Mouse (Mus musculus): ENCODE measurements around the gene Nol4l. TPM values are rescaled to one million over a fixed set of nuclear protein-coding genes. Genes with fewer than 3 reads are reported as not detected.
A peak's percentile ranks its signal among the peaks of the same experiment; 100 is the strongest.

Nol4l gene
- total and polyA plus RNA-seq, 3 experiments = 4.4 to 7.1 TPM; not detected in 1

- Histone ChIP-seq H3K79me2 (ENCODE audit: control insufficient read depth, insufficient read depth, low read length, poor library complexity) (no peaks in the 10 kb centered on the region), H3K9ac (ENCODE audit: control insufficient read depth, low read depth, low read length, poor library complexity, severe bottlenecking) (no peak overlapping the region), H3K36me3 (ENCODE audit: control insufficient read depth in 1 of 2, insufficient read depth in 2 of 2, low read length in 2 of 2) (no peaks in the 10 kb centered on the region; a peak in 1 of 4 replicates), H3K4me1 (ENCODE audit: control insufficient read depth in 1 of 2, insufficient read depth in 2 of 2, low read length in 2 of 2) (no peaks in the 10 kb centered on the region), H3K27me3 (ENCODE audit: control insufficient read depth in 1 of 2, insufficient read depth in 2 of 2, low read length in 2 of 2) (no peaks in the 10 kb centered on the region), H3K27ac (ENCODE audit: control insufficient read depth, low read depth, low read length) (no peak overlapping the region), H3K9me3 (replicated peaks; ENCODE audit: insufficient read depth, low read length) (no peaks in the 10 kb centered on the region), H3K4me3 (ENCODE audit: control insufficient read depth in 1 of 2, insufficient read depth in 1 of 2, low read depth in 2 of 2, low read length in 2 of 2) (no peak overlapping the region)
- no peak for DNase-seq (ENCODE audit: low read depth, low spot score)
- no peak for TF ChIP-seq ZMIZ1 (IDR thresholded peaks at IDR 0.05; ENCODE audit: low read depth, low read length)
- no peak for TF ChIP-seq CTCF (IDR thresholded peaks at IDR 0.05 in 2 of 3, conservative IDR thresholded peaks at IDR 0.05 in 1 of 3; ENCODE audit: control insufficient read depth in 1 of 3, insufficient read depth in 1 of 3, low read depth in 2 of 3, low read length in 3 of 3, poor library complexity in 1 of 3, severe bottlenecking in 1 of 3)
- no peak for TF ChIP-seq MAX (IDR thresholded peaks at IDR 0.05; ENCODE audit: low read length)
- TF ChIP-seq SMC3 (IDR thresholded peaks at IDR 0.05; ENCODE audit: low read depth, low read length) = no peak
- no peak for TF ChIP-seq CHD1 (IDR thresholded peaks at IDR 0.05; ENCODE audit: low read depth, low read length)
- no peak for TF ChIP-seq UBTF (IDR thresholded peaks at IDR 0.05; ENCODE audit: borderline replicate concordance, insufficient read depth, low read depth, low read length)
- no peak for TF ChIP-seq USF2 (IDR thresholded peaks at IDR 0.05; ENCODE audit: borderline replicate concordance in 1 of 2, insufficient read depth in 1 of 2, low read depth in 1 of 2, low read length in 2 of 2)
- TF ChIP-seq USF1 (IDR thresholded peaks at IDR 0.05; ENCODE audit: low read depth, low read length) = no peak
- TF ChIP-seq KAT2A (conservative IDR thresholded peaks at IDR 0.05; ENCODE audit: low read depth, low read length) = no peak
- TF ChIP-seq POLR2AphosphoS2 (IDR thresholded peaks at IDR 0.05; ENCODE audit: low read length) = no peak
- TF ChIP-seq MXI1 (IDR thresholded peaks at IDR 0.05; ENCODE audit: low read depth, low read length) = no peak
- TF ChIP-seq BHLHE40 (IDR thresholded peaks at IDR 0.05; ENCODE audit: borderline replicate concordance, low read depth, low read length) = no peak
- TF ChIP-seq ZNF384 (IDR thresholded peaks at IDR 0.05; ENCODE audit: low read depth, low read length) = no peak
- TF ChIP-seq GABPA (IDR thresholded peaks at IDR 0.05; ENCODE audit: low read depth, low read length) = no peak
- TF ChIP-seq ZC3H11A (IDR thresholded peaks at IDR 0.05; ENCODE audit: low read depth, low read length) = no peak
- TF ChIP-seq ZKSCAN1 (IDR thresholded peaks at IDR 0.05; ENCODE audit: low read depth, low read length) = no peak
- no peak for TF ChIP-seq GATA1 (IDR thresholded peaks at IDR 0.05; ENCODE audit: low read depth, low read length)
- no peak for TF ChIP-seq ELF1 (IDR thresholded peaks at IDR 0.05; ENCODE audit: low read depth, low read length)
These were observed 111.9 kb downstream of the Nol4l start for GRCm38 (mm10) chr2:153417841-153418240.

- H3K9ac ChIP-seq (ENCODE audit: control insufficient read depth, low read depth, low read length, poor library complexity, severe bottlenecking) = no peak overlapping the region
- no peaks in the 10 kb centered on the region for H3K9me3 ChIP-seq (replicated peaks; ENCODE audit: insufficient read depth, low read length)
- no peaks in the 10 kb centered on the region for H3K27me3 ChIP-seq (ENCODE audit: control insufficient read depth in 1 of 2, insufficient read depth in 2 of 2, low read length in 2 of 2)
- no peaks in the 10 kb centered on the region for H3K4me1 ChIP-seq (ENCODE audit: control insufficient read depth in 1 of 2, insufficient read depth in 2 of 2, low read length in 2 of 2)
- no peaks in the 10 kb centered on the region; a peak in 1 of 4 replicates for H3K36me3 ChIP-seq (ENCODE audit: control insufficient read depth in 1 of 2, insufficient read depth in 2 of 2, low read length in 2 of 2)
- H3K79me2 ChIP-seq (ENCODE audit: control insufficient read depth, insufficient read depth, low read length, poor library complexity) = no peaks in the 10 kb centered on the region
- H3K27ac ChIP-seq (ENCODE audit: control insufficient read depth, low read depth, low read length) = no peak overlapping the region
- peak; percentile 69 for DNase-seq (ENCODE audit: low read depth, low spot score)
- TF ChIP-seq USF2 (IDR thresholded peaks at IDR 0.05; ENCODE audit: borderline replicate concordance in 1 of 2, insufficient read depth in 1 of 2, low read depth in 1 of 2, low read length in 2 of 2) (no peak), MXI1 (IDR thresholded peaks at IDR 0.05; ENCODE audit: low read depth, low read length) (no peak), CTCF (IDR thresholded peaks at IDR 0.05 in 2 of 3, conservative IDR thresholded peaks at IDR 0.05 in 1 of 3; ENCODE audit: control insufficient read depth in 1 of 3, insufficient read depth in 1 of 3, low read depth in 2 of 3, low read length in 3 of 3, poor library complexity in 1 of 3, severe bottlenecking in 1 of 3) (peak; percentile 54 to 90 (median 60)), ZMIZ1 (IDR thresholded peaks at IDR 0.05; ENCODE audit: low read depth, low read length) (no peak), ZKSCAN1 (IDR thresholded peaks at IDR 0.05; ENCODE audit: low read depth, low read length) (no peak), ELF1 (IDR thresholded peaks at IDR 0.05; ENCODE audit: low read depth, low read length) (no peak), POLR2A (IDR thresholded peaks at IDR 0.05; ENCODE audit: control insufficient read depth in 1 of 2, insufficient read depth in 1 of 2, low read depth in 1 of 2, low read length in 2 of 2, poor library complexity in 1 of 2) (no peak), BHLHE40 (IDR thresholded peaks at IDR 0.05; ENCODE audit: borderline replicate concordance, low read depth, low read length) (0 out of 2 replicates have a peak, but pooled peaks have one; percentile 9), MYC (IDR thresholded peaks at IDR 0.05; ENCODE audit: low read depth, low read length) (no peak), ZC3H11A (IDR thresholded peaks at IDR 0.05; ENCODE audit: low read depth, low read length) (peak; percentile 90), TCF12 (IDR thresholded peaks at IDR 0.05; ENCODE audit: low read depth, low read length) (0 out of 2 replicates have a peak, but pooled peaks have one; percentile 7), SMC3 (IDR thresholded peaks at IDR 0.05; ENCODE audit: low read depth, low read length) (peak; percentile 90), EP300 (IDR thresholded peaks at IDR 0.05; ENCODE audit: low read depth in 1 of 2, low read length in 2 of 2) (no peak), E2F4 (IDR thresholded peaks at IDR 0.05; ENCODE audit: borderline replicate concordance, low read depth, low read length) (no peak), MAFK (IDR thresholded peaks at IDR 0.05; ENCODE audit: borderline replicate concordance, low read depth, low read length) (no peak), RAD21 (IDR thresholded peaks at IDR 0.05; ENCODE audit: low read depth, low read length) (peak; percentile 93), GATA1 (IDR thresholded peaks at IDR 0.05; ENCODE audit: low read depth, low read length) (peak; percentile 46), MAZ (IDR thresholded peaks at IDR 0.05; ENCODE audit: low read depth, low read length) (peak; percentile 51; the same call in 1 of the 2 replicates), MEF2A (IDR thresholded peaks at IDR 0.05; ENCODE audit: extremely low read depth, insufficient replicate concordance, low read depth, low read length, poor library complexity, severe bottlenecking) (no peak), SIN3A (IDR thresholded peaks at IDR 0.05; ENCODE audit: low read length) (peak; percentile 47; the same call in 1 of the 2 replicates)
- H3K4me3 ChIP-seq (ENCODE audit: control insufficient read depth in 1 of 2, insufficient read depth in 1 of 2, low read depth in 2 of 2, low read length in 2 of 2) = no peak overlapping the region
These were observed 115.2 kb downstream of the Nol4l start for GRCm38 (mm10) chr2:153414607-153415006.

All from MEL (cell line).